Mouse (Mus musculus): Measurements from ENCODE around the gene Pglyrp2. TPM values are rescaled to one million over a fixed set of nuclear protein-coding genes. Genes with fewer than 3 reads are reported as not detected.

Gene Pglyrp2
- polyA plus RNA-seq (2012; ENCODE audit: low replicate concordance), result 39.2 and 48.5 TPM in 2 replicates

DNA sequence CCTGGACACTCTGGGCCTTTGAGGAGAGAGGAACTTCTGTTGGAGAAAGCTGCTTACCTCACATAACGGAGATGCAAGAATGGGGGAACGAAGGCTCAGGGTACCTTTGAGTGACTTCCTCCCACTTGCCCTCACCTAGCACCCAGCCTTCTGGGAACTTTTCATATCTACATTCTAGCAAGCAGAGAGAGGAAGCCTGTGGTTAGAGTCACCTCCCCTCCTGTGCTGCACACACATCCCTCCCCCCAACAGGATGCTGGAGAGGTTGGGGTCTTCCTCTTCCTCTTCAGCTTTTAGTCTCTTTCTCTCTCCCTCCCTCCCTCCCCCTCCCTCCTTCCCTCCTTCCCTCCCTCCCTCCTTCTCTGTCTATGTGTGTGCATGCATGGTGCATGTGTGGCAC lies at the start of gene Pglyrp2:
Gene Pglyrp2 (minus strand): TSS at position 134 of the 400 bp plus-strand sequence.

DNA sequence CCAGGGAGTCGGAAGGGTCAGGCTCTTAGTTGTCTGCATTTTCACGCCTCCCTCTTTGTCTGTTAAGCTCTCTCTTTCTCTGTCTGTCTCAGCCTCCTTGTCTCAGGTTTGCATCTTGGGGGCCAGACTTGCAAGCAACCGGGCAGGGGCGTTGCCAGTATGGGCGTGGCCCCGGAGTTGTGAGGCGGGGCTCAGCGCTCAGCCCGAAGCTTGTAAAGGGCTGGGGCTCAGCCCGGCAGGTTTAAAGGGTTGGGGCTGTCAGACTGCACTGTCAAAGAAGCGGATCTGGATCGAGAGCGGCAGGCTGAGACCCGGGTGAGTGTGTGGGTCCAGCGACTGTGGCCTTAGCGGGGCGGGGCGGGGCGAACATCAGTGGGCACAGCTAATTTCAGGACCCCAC lies 28.5 kb upstream of the Pglyrp2 start, which contains the start of gene Cyp4f39:
Gene Cyp4f39 (plus strand): TSS at position 242 of the 400 bp plus-strand sequence.

DNA sequence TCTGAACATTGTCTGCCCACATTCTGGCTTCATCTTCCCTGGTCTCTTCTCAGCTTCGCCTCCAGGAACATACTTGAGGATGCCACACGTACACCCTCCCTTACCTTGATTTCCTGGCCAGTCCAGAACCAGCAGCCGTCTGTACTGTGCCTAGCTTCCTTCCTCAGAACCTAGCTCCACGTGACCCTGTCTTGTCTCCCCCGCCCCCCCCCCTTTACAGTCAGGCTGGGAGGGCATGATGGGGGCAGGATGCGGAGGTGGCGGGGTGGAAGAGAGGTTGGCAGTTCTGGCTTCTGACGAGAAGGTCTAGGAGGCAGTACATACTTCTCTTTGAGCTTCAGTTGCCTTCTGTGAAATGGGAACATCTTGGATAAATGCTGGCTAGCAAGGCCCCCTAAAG lies 20.6 kb downstream of the Pglyrp2 start, which contains the start of gene Rasal3:
Gene Rasal3 (minus strand): TSS at position 167 of the 400 bp plus-strand sequence.

DNA sequence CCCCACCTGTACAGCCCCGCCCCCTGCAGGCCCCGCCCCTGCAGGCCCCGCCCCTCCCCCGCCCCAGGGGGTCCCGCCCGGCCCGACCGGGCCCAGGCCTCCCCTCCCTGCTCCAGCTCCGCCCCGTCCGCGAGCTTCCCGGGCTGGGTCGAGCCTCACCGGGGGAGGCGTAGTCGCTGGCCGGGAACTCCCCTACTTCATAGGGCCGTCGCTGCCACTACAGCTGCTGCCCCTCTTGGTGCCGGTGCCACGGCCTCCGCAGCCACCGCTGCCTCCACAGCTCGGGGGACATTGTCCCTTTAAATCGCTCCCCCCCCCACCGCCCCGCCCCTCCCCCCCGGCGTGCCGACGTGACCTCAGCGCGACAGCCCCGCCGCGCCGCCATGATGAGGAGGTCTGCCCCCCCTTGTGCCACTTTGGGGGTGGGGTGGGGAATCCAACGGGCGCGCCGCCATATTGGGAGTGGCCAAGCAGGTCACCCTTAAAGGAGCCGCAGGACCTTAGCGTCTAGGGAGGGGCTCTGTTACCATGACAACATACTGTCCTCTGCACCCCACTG lies 34.8 kb downstream of the Pglyrp2 start, which contains the start of gene Wiz:
Gene Wiz (minus strand): TSS at position 339 of the 559 bp plus-strand sequence.

Other genes with a start within 250 kb of the Pglyrp2 start
- not detected in 2 replicates for gene Ephx3, start 234.6 kb downstream of the Pglyrp2 start, polyA plus RNA-seq (2012; ENCODE audit: low replicate concordance)
- 216 and 300 TPM in 2 replicates for gene Brd4, start 139.4 kb downstream of the Pglyrp2 start, polyA plus RNA-seq (2012; ENCODE audit: low replicate concordance)
- 397 and 498 TPM in 2 replicates for gene Akap8, start 102.9 kb downstream of the Pglyrp2 start, polyA plus RNA-seq (2012; ENCODE audit: low replicate concordance)
- 219 and 519 TPM in 2 replicates for gene Akap8l, start 73.6 kb downstream of the Pglyrp2 start, polyA plus RNA-seq (2012; ENCODE audit: low replicate concordance)
- gene Wiz, start 34.7 kb downstream of the Pglyrp2 start, polyA plus RNA-seq (2012; ENCODE audit: low replicate concordance), result 65.0 and 91.1 TPM in 2 replicates
- gene Rasal3, start 20.6 kb downstream of the Pglyrp2 start, polyA plus RNA-seq (2012; ENCODE audit: low replicate concordance), result 143 and 237 TPM in 2 replicates
- 0.22 TPM in 1 of 2 replicates, not detected in the other for gene Cyp4f39, start 28.6 kb upstream of the Pglyrp2 start, polyA plus RNA-seq (2012; ENCODE audit: low replicate concordance)
- gene Cyp4f17, start 81.9 kb upstream of the Pglyrp2 start, polyA plus RNA-seq (2012; ENCODE audit: low replicate concordance), result 1.8 and 3.3 TPM in 2 replicates
- gene Cyp4f16, start 112.4 kb upstream of the Pglyrp2 start, polyA plus RNA-seq (2012; ENCODE audit: low replicate concordance), result 11.4 and 36.0 TPM in 2 replicates
- 0.43 and 1.5 TPM in 2 replicates for gene Cyp4f37, start 197.1 kb upstream of the Pglyrp2 start, polyA plus RNA-seq (2012; ENCODE audit: low replicate concordance)
- not detected in 2 replicates for gene Cyp4f40, start 234.7 kb upstream of the Pglyrp2 start, polyA plus RNA-seq (2012; ENCODE audit: low replicate concordance)

Measured in hematopoietic multipotent progenitor cell, adult 10-12 weeks (in vitro differentiated cells).